Mouse (Mus musculus) hindbrain, embryonic 14.5 days (tissue): ENCODE results near the gene Zfp451. TPM values are rescaled to one million over a fixed set of nuclear protein-coding genes. Genes with fewer than 3 reads are reported as not detected.
"Not testable (repeated sequence)": the region's sequence is repeated elsewhere in the genome, so short reads cannot be mapped to it uniquely, and the experiment has no call there.

ENCODE experiments used
- ATAC-seq: fragments of 200-750 bp; cut with Nextera tagmentation; 2 replicates; pipeline ENCODE4 v1.8.0; 2017; ENCODE audit warnings: moderate number of reproducible peaks, mild to moderate bottlenecking, moderate TSS enrichment, moderate library complexity; ENCODE audit not compliant: low FRiP score
- DNase-seq: peaks from one replicate; pipeline ENCODE4 v3.0.0-alpha.2; 2015; ENCODE audit warnings: low spot score
- H3K27ac ChIP-seq: fragments of 300-500 bp; sonication (generic); 2 replicates; pipeline ENCODE4 v1.5.1; 2014; ENCODE audit warnings: mild to moderate bottlenecking, moderate library complexity
- H3K27me3 ChIP-seq: fragments of 300-500 bp; sonication (generic); 2 replicates; pipeline ENCODE4 v1.6.1; 2014; ENCODE audit warnings: mild to moderate bottlenecking, low read length, mixed read lengths; ENCODE audit not compliant: control insufficient read depth, insufficient read depth
- H3K36me3 ChIP-seq: fragments of 300-500 bp; sonication (generic); replicated peaks from 2 replicates; pipeline ENCODE4 v1.6.1; 2014; ENCODE audit not compliant: control insufficient read depth, insufficient read depth
- H3K4me1 ChIP-seq: fragments of 300-500 bp; sonication (generic); replicated peaks from 2 replicates; pipeline ENCODE4 v1.6.1; 2014; ENCODE audit warnings: antibody characterized with exemption, low read length, mixed read lengths; ENCODE audit not compliant: control insufficient read depth, insufficient read depth
- H3K4me2 ChIP-seq: fragments of 300-500 bp; sonication (generic); replicated peaks from 2 replicates; pipeline ENCODE4 v1.6.1; 2014; ENCODE audit warnings: mild to moderate bottlenecking, moderate library complexity
- H3K4me3 ChIP-seq: fragments of 300-500 bp; sonication (generic); replicated peaks from 2 replicates; pipeline ENCODE4 v1.5.1; 2014; ENCODE audit warnings: mild to moderate bottlenecking, low read length
- H3K9ac ChIP-seq: fragments of 300-500 bp; sonication (generic); 2 replicates; pipeline ENCODE4 v1.6.1; 2014
- H3K9me3 ChIP-seq: fragments of 300-500 bp; sonication (generic); 2 replicates; pipeline ENCODE4 v1.6.1; 2016; ENCODE audit warnings: low read length; ENCODE audit not compliant: control insufficient read depth
- WGBS: fragments of 180-500 bp; shearing (Covaris S2); extraction: QIAGEN DNeasy Blood & Tissue Kit; methylation state at CpG from one replicate; pipeline ENCODE4 v1.1.7; 2014; 5-methylcytosine and 5-hydroxymethylcytosine counted together
- polyA plus RNA-seq: library from polyadenylated mRNA; unstranded; fragments of >200 nt; fragmentation: Nextera tagmentation; extraction: Ambion mirVana; gene quantifications from 2 replicates; pipeline ENCODE4 v1.2.1, GENCODE M21; 2014

The Zfp451 gene
- polyA plus RNA-seq, 1 experiment from 2014 or later = 58.5 TPM

DNA sequence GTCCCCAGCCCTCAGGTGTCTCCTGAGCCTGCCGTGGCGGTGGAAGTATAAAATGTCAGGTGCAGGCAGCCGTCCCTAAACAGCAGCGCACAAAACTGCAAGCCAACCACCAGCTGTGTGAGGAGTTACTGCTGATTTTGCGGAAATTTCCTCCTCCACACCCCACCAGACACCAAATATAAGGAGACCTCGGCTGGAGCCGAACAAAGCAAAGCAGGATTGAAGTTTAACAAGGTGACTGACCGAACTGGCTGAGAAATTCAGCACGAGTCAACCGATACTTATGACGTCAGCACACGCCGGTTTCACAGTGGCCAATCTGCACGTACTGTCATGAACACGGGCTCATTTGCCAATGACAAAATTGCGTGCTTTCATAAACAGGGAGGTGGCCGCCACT, 60.3 kb downstream of the Zfp451 start:
- H3K27ac ChIP-seq = no peak overlapping the region
- no peak overlapping the region for H3K4me2 ChIP-seq
- no peaks in the 10 kb centered on the region for H3K36me3 ChIP-seq
- peaks cover 4% of the 10 kb centered on the region; the same call in 1 of the 2 replicates for H3K27me3 ChIP-seq
- no peak for ATAC-seq
- 93% methylated on average over 17 of the region's 17 CpGs for WGBS
- H3K9ac ChIP-seq = no peak overlapping the region
- DNase-seq = no peak
- H3K9me3 ChIP-seq = no peaks in the 10 kb centered on the region
- peaks cover 12% of the 10 kb centered on the region; the same call in 1 of the 2 replicates for H3K4me1 ChIP-seq
- no peak overlapping the region for H3K4me3 ChIP-seq

- H3K9me3 ChIP-seq = no peaks in the 10 kb centered on the region
- 65% methylated on average over 10 of the region's 10 CpGs for WGBS
- peak; percentile 70 for ATAC-seq
- no peak overlapping the region for H3K27ac ChIP-seq
- H3K9ac ChIP-seq = no peak overlapping the region
- no peaks in the 10 kb centered on the region for H3K36me3 ChIP-seq
- no peak overlapping the region for H3K4me2 ChIP-seq
- H3K27me3 ChIP-seq = peaks cover under 1% of the 10 kb centered on the region; the same call in 1 of the 2 replicates
- H3K4me3 ChIP-seq = no peak overlapping the region
- no peak for DNase-seq
- H3K4me1 ChIP-seq = peaks cover 1% of the 10 kb centered on the region; the same call in 1 of the 2 replicates
Observed at GRCm38 (mm10) chr1:33751283-33751682, 63.1 kb downstream of the Zfp451 start.

- H3K9me3 ChIP-seq, H3K27me3 ChIP-seq, ATAC-seq, H3K4me1 ChIP-seq, H3K9ac ChIP-seq, H3K27ac ChIP-seq, H3K36me3 ChIP-seq, H3K4me2 ChIP-seq, DNase-seq, H3K4me3 ChIP-seq: not testable (repeated sequence)
- WGBS = 93% methylated on average over 3 of the region's 4 CpGs
Observed at GRCm38 (mm10) chr1:33749709-33750108, 64.7 kb downstream of the Zfp451 start.

DNA sequence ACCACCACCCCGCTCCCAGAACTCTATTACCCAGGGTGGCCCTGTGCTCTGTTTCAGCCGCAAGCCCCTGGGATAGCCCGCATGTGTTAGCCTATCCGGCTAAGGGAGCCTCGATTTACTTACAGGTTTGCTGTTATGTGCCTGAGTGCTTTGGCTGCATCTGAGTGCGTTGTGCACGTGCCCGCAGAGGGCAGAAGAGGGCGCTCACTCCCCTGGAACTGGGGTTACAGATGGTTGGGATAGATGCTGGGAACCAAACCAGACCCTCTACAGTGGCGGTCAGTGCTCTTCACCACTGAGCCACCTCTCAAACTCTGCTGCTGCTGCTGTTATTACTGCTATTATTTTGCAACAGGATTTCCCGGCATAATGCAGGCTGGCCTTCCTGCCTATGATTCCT, 65.3 kb downstream of the Zfp451 start:
- no peak overlapping the region for H3K4me3 ChIP-seq
- no peaks in the 10 kb centered on the region for H3K4me1 ChIP-seq

GRCm38 (mm10) chr1:33745901-33746300, 68.5 kb downstream of the Zfp451 start:
- Histone ChIP-seq H3K9ac (no peak overlapping the region), H3K4me1 (no peaks in the 10 kb centered on the region), H3K27ac (no peak overlapping the region), H3K9me3 (no peaks in the 10 kb centered on the region), H3K4me2 (no peak overlapping the region), H3K36me3 (peaks cover 9% of the 10 kb centered on the region), H3K4me3 (no peak overlapping the region), H3K27me3 (no peaks in the 10 kb centered on the region)
- no peak for DNase-seq
- no peak for ATAC-seq
- WGBS = 97% methylated on average over 4 of the region's 4 CpGs

More for the DNA sequence above, 65.3 kb downstream of the Zfp451 start:
- Histone ChIP-seq H3K27me3 (no peaks in the 10 kb centered on the region), H3K4me2 (no peak overlapping the region), H3K36me3 (no peaks in the 10 kb centered on the region), H3K9me3 (no peaks in the 10 kb centered on the region), H3K9ac (no peak overlapping the region), H3K27ac (no peak overlapping the region)
- ATAC-seq (no peak), DNase-seq (no peak)
- WGBS = 96% methylated on average over 11 of the region's 11 CpGs

DNA sequence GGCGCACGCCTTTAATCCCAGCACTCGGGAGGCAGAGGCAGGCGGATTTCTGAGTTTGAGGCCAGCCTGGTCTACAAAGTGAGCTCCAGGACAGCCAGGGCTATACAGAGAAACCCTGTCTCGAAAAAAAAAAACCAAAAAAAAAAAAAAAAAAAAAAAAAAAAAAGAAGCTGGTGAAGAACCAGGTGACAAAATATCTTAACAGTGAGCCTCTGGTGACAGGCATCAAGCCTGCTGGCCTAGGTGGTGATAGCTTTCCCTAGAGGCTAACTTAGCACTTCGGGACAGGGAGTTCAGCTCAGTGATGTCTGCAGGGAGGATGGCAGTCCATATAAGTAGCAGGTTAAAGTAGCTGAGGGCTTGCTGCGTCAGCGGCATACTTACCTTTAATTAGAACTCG, 69.6 kb downstream of the Zfp451 start:
- H3K27ac ChIP-seq, H3K9me3 ChIP-seq, H3K4me2 ChIP-seq, ATAC-seq, H3K4me1 ChIP-seq, H3K27me3 ChIP-seq, DNase-seq, H3K4me3 ChIP-seq, H3K9ac ChIP-seq: not testable (repeated sequence)
- H3K36me3 ChIP-seq = peaks cover 18% of the 10 kb centered on the region
- WGBS = 96% methylated on average over 9 of the region's 9 CpGs

DNA sequence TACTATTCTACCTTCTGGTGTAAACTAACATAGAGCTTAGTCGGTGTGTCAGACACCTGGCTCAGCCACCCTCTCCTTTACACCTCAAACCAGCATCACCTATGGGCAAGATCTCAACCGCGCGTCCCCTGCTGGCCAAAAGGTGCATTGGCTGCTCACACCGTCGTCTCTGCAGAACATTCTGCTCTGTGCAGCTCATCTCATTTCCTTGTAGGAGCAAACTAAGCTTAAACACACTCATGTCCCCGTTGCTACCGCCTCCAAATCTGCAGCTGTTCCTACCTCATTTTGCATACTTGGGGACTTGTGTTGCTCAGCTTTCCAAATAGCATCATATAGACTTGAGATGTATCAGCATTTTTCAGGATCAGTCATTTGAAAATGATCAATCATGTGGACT, 71.5 kb downstream of the Zfp451 start:
- Histone ChIP-seq H3K4me2 (no peak overlapping the region), H3K4me1 (no peaks in the 10 kb centered on the region), H3K36me3 (peaks cover 35% of the 10 kb centered on the region), H3K27me3 (no peaks in the 10 kb centered on the region), H3K9me3 (no peaks in the 10 kb centered on the region), H3K27ac (no peak overlapping the region), H3K4me3 (no peak overlapping the region), H3K9ac (no peak overlapping the region)
- ATAC-seq = no peak
- DNase-seq = no peak
- 20% methylated on average over 8 of the region's 8 CpGs for WGBS

- DNase-seq (peak; percentile 90), ATAC-seq (peak; percentile 83)
- H3K27ac ChIP-seq = no peak overlapping the region
- H3K4me3 ChIP-seq = no peak overlapping the region
- H3K9ac ChIP-seq = no peak overlapping the region
- no peaks in the 10 kb centered on the region for H3K9me3 ChIP-seq
- H3K4me2 ChIP-seq = no peak overlapping the region
- H3K36me3 ChIP-seq = peaks cover 65% of the 10 kb centered on the region
- H3K27me3 ChIP-seq = no peaks in the 10 kb centered on the region
- 27% methylated on average over 12 of the region's 12 CpGs for WGBS
- H3K4me1 ChIP-seq = no peaks in the 10 kb centered on the region
Observed at GRCm38 (mm10) chr1:33739302-33739701, 75.1 kb downstream of the Zfp451 start.

DNA sequence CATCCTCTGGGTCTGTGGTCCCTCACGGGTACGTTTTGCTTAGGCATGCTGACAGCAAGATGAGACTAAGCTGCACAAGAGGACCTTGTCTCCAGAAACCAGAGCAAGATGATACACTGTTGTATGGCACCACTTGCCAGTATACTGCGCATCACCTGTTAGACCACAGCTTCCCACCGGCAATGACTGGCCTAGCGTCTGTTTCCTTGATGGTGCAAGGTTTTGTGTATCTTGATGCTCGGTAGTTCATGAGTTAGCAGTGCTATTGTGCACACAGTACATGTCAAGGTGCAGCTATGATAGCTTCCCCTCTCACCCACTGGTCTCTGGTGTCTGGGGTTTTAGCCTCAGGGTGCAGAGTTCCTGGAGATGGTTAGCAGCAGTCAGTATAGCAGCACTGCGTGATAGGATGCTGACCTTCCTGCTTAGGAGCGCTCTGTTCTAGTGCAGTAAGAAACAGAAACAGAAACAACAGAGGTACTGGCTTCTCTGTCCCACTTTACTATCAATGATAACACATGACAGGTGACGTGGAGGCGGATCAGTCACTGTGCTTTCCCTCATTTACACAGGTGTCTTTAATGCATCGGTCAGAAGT, 75.6 kb downstream of the Zfp451 start:
- Histone ChIP-seq H3K4me1 (no peaks in the 10 kb centered on the region), H3K27ac (no peak overlapping the region), H3K9me3 (no peaks in the 10 kb centered on the region), H3K9ac (no peak overlapping the region), H3K4me2 (no peak overlapping the region), H3K4me3 (no peak overlapping the region), H3K36me3 (peaks cover 70% of the 10 kb centered on the region), H3K27me3 (no peaks in the 10 kb centered on the region)
- 90% methylated on average over 11 of the region's 11 CpGs for WGBS
- DNase-seq (no peak), ATAC-seq (peak; percentile 44)

DNA sequence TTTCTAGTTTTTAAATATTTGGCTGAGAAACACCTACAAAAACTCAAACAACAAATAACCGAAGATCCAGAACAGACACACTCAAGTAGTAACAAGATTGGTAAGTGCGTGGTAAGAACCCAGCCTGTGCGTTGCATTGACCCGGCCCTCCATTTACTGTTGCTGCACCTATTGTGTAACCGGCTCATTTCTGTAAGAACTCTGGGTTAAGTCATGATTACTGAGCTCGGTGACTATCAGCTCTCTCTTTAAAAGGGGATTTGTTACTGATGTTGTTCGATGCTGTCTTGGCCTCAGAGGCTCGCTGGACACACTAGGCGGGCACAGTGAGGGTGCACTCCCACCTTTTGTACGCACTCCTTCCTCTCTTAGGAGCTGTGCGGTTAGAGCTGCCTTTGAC, 76.1 kb downstream of the Zfp451 start:
- Histone ChIP-seq H3K36me3 (peaks cover 74% of the 10 kb centered on the region), H3K4me2 (no peak overlapping the region), H3K27ac (no peak overlapping the region)

More for the DNA sequence above, 76.1 kb downstream of the Zfp451 start:
- H3K9ac ChIP-seq = no peak overlapping the region
- no peaks in the 10 kb centered on the region for H3K9me3 ChIP-seq
- WGBS = 95% methylated on average over 11 of the region's 11 CpGs
- no peaks in the 10 kb centered on the region for H3K4me1 ChIP-seq
- H3K4me3 ChIP-seq = no peak overlapping the region
- H3K27me3 ChIP-seq = no peaks in the 10 kb centered on the region
- ATAC-seq (no peak), DNase-seq (no peak)
